Mouse (Mus musculus): ENCODE results near the gene Ch25h.
A peak's percentile ranks its signal among the peaks of the same experiment; 100 is the strongest.

Gene Ch25h

GRCm38 (mm10) chr19:34474991-34475971, at the start of gene Ch25h:
Ch25h (minus strand) TSS chr19:34475164.
- peak; percentile 50 for DNase-seq (ENCODE audit: low read depth, low spot score)

- DNase-seq (ENCODE audit: low read depth, low spot score): no peak
Observed at GRCm38 (mm10) chr19:34524646-34525045, 49.7 kb upstream of the Ch25h start.

- no peak for DNase-seq (ENCODE audit: low read depth, low spot score)
Observed at GRCm38 (mm10) chr19:34523106-34523725, 48.3 kb upstream of the Ch25h start.

- DNase-seq (ENCODE audit: low read depth, low spot score): no peak
Observed at GRCm38 (mm10) chr19:34521978-34522377, 47.0 kb upstream of the Ch25h start.

GRCm38 (mm10) chr19:34521361-34521760, 46.4 kb upstream of the Ch25h start:
- no peak for DNase-seq (ENCODE audit: low read depth, low spot score)

- no peak for DNase-seq (ENCODE audit: low read depth, low spot score)
Observed at GRCm38 (mm10) chr19:34520051-34520450, 45.1 kb upstream of the Ch25h start.

- no peak for DNase-seq (ENCODE audit: low read depth, low spot score)
Observed at GRCm38 (mm10) chr19:34519646-34520045, 44.7 kb upstream of the Ch25h start.

- DNase-seq (ENCODE audit: low read depth, low spot score): no peak
Observed at GRCm38 (mm10) chr19:34518786-34519185, 43.8 kb upstream of the Ch25h start.

- DNase-seq (ENCODE audit: low read depth, low spot score): no peak
Observed at GRCm38 (mm10) chr19:34517812-34518594, 43.0 kb upstream of the Ch25h start.

- DNase-seq (ENCODE audit: low read depth, low spot score): no peak
Observed at GRCm38 (mm10) chr19:34517197-34517596, 42.2 kb upstream of the Ch25h start.

GRCm38 (mm10) chr19:34516346-34516745, 41.4 kb upstream of the Ch25h start:
- DNase-seq (ENCODE audit: low read depth, low spot score): no peak

GRCm38 (mm10) chr19:34515681-34516080, 40.7 kb upstream of the Ch25h start:
- DNase-seq (ENCODE audit: low read depth, low spot score): no peak

- DNase-seq (ENCODE audit: low read depth, low spot score): no peak
Observed at GRCm38 (mm10) chr19:34511528-34511927, 36.6 kb upstream of the Ch25h start.

GRCm38 (mm10) chr19:34510717-34511116, 35.8 kb upstream of the Ch25h start:
- no peak for DNase-seq (ENCODE audit: low read depth, low spot score)

- no peak for DNase-seq (ENCODE audit: low read depth, low spot score)
Observed at GRCm38 (mm10) chr19:34505161-34505721, 30.3 kb upstream of the Ch25h start.

- peak; percentile 86 for DNase-seq (ENCODE audit: low read depth, low spot score)
Observed at GRCm38 (mm10) chr19:34500763-34501162, 25.8 kb upstream of the Ch25h start.

GRCm38 (mm10) chr19:34496353-34496752, 21.4 kb upstream of the Ch25h start:
- DNase-seq (ENCODE audit: low read depth, low spot score): no peak

GRCm38 (mm10) chr19:34493859-34494258, 18.9 kb upstream of the Ch25h start:
- DNase-seq (ENCODE audit: low read depth, low spot score): no peak

GRCm38 (mm10) chr19:34483547-34483946, 8.6 kb upstream of the Ch25h start:
- peak; percentile 72 for DNase-seq (ENCODE audit: low read depth, low spot score)

GRCm38 (mm10) chr19:34474228-34474990, 555 bp downstream of the Ch25h start:
- DNase-seq (ENCODE audit: low read depth, low spot score): peak; percentile 47

- no peak for DNase-seq (ENCODE audit: low read depth, low spot score)
Observed at GRCm38 (mm10) chr19:34471703-34472102, 3.3 kb downstream of the Ch25h start.

Measured in ZHBTc4 (cell line).